Mouse (Mus musculus) left cerebral cortex, postnatal 4 days (tissue): ENCODE data around the gene Sohlh2. TPM values are rescaled to one million over a fixed set of nuclear protein-coding genes. Genes with fewer than 3 reads are reported as not detected.
A peak's percentile ranks its signal among the peaks of the same experiment; 100 is the strongest.

Experiments used
- DNase-seq: peaks from one replicate; pipeline ENCODE4 v3.0.0-alpha.2; 2022
- intact Hi-C: fragments of 180-260 bp; cut with DNase I; formaldehyde crosslinking; loops from one replicate; pipeline ENCODE4 v1.15.1; 2025
- total RNA-seq, 2 experiments: library from RNA; stranded (reverse); gene quantifications; 2 replicates each; pipeline ENCODE4 v1.2.3; 2021

Sohlh2 gene
- not detected for total RNA-seq

DNA sequence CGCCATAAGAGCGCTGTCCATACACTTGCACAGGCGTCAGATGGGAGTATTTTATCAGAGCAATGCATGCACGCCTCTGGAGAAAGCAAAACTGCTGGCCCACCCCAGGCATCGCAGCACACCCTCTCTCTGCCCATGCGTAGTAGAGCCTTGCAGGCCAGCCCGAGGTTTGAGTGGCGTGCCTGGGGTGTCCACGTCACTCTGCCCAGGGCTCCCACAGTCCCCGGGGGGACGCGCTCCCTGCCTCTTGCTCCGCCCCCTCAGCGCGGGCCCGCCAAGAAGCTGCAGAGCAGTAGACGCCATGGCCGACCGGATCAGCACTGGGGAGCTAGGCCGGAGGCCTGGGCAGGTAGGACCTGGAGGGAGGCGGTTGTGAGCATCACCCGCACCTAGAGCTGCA, at the start of gene Sohlh2:
Sohlh2 (plus strand) TSS at position 263 of the 400 bp plus-strand sequence.
- no peak for DNase-seq
- intact Hi-C loops, result no loop called here

- no peak for DNase-seq
- intact Hi-C loops, result no loop called here
Measured at GRCm38 (mm10) chr3:55137039-55137438, 44.8 kb upstream of the Sohlh2 start, which contains the start of gene Ccdc169. Gene Ccdc169, plus strand, starts transcription at chr3:55137339.

GRCm38 (mm10) chr3:55139837-55140236, 42.0 kb upstream of the Sohlh2 start:
- intact Hi-C loops, result no loop called here
- no peak for DNase-seq

- intact Hi-C loops, result no loop called here
- DNase-seq, result no peak
Measured at GRCm38 (mm10) chr3:55141401-55141800, 40.4 kb upstream of the Sohlh2 start.

GRCm38 (mm10) chr3:55144916-55145315, 36.9 kb upstream of the Sohlh2 start:
- intact Hi-C loops, result no loop called here
- no peak for DNase-seq

DNA sequence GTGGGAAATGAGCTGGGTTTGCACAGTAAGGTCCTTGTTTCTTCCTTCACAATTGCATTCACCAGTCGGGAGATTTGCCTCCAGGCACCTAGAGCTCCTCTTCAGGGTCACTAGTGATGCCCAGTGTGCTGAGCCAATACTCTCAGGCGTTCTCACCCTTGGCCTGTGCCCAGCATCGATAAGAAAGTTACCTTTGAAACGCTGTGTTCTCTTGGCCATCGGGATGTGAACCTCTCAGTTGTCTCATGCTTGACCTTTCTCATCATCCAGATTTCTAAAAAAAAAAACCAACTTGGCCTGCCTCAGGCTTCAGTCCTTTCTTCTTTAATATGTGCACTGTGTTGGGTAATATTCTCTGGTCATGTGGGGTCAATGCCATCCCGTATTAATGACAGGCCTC, 35.4 kb upstream of the Sohlh2 start:
- DNase-seq, result no peak
- intact Hi-C loops, result no loop called here

DNA sequence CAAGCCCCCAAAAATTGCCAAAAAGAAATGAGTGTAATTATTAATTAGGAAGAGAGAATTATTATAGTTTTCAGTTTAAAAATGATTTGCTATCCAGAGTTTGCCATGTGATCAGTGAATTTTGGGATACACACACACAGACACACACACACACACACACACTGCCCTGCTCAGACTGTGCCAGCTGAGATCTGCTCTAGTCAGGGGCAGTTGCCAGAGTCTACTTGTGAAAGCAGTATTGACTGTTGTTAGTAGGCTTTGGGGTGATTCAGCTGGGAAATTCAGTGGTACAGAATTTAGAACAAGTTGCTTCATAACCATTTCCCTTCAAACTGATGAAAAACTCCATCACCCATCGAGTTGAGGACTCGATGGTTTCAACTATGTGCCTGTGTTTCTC, 34.7 kb upstream of the Sohlh2 start:
- DNase-seq, result no peak
- intact Hi-C loops, result no loop called here

- intact Hi-C loops, result no loop called here
Measured at GRCm38 (mm10) chr3:55148091-55148490, 33.7 kb upstream of the Sohlh2 start.

GRCm38 (mm10) chr3:55151656-55152433, 30.0 kb upstream of the Sohlh2 start:
- intact Hi-C loops, result loop anchor here (1.0 to 10.0 kb wide), 4 partner anchors 72 to 335 kb away; partner anchors contain the start of gene Dclk1
- DNase-seq, result peak; percentile 69

More at GRCm38 (mm10) chr3:55148091-55148490, 33.7 kb upstream of the Sohlh2 start:
- no peak for DNase-seq

DNA sequence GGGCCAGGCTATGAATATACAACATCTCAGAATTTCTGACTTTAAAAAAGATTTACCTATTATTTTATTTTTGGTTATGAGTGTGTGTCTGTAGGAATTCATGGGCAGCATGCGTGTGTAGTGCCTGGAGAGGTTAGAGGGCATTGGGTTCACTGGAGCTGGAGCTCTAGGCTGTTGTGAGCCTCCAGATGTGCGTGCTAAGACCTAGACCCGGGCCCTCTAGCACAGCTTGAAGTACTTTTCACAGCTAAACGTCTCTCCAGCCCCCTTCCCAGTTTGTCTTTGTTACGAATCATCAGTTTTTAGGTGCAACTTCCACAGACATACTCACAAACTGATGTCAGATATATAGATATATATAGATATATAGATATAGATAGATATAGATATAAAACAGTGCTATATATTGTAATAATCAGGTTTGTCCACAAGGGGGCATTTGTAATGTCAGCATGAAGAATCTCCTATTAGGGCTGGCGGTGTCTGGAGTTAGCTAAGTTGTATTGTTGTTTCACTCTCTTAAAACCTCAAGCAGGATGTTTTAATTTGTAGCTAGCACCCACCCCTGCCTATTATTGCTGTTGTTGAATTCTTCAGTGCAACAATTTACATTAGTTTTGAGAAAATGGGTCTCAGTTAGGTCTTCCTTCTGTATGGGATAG, 29.0 kb upstream of the Sohlh2 start:
- DNase-seq, result no peak
- intact Hi-C loops, result loop anchor here (1.0 to 10.0 kb wide), 4 partner anchors 73 to 336 kb away; partner anchors contain the start of gene Dclk1

GRCm38 (mm10) chr3:55154163-55154562, 27.7 kb upstream of the Sohlh2 start:
- intact Hi-C loops, result loop anchor here (5.0 to 10.0 kb wide), 3 partner anchors 91 to 337 kb away; partner anchors contain the start of gene Dclk1
- no peak for DNase-seq

DNA sequence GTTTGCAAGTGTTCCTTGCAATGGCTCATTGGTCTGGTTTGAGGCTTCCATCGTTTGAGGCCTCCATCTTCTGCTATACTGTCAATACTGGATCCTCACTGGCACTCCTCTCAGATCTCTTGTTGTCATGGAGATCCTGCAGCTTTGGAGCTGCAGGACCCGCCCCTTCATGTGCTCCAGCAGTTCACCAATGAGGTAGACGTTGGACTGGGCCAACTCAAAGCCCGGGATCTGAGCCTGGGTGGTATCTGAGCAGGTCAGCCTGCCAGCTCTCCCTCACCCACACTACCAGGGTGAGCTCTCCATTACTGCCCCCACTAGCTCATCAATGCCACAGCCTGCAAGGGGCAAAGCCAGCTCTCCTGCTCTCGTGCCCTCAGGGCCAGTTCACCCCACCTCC, 24.4 kb upstream of the Sohlh2 start:
- DNase-seq, result peak; percentile 38
- intact Hi-C loops, result loop anchor here (10.0 kb wide), 1 partner anchor 87 kb away; the partner anchor contains the start of gene Dclk1

- DNase-seq, result no peak
- intact Hi-C loops, result no loop called here
Measured at GRCm38 (mm10) chr3:55161144-55161543, 20.7 kb upstream of the Sohlh2 start.

GRCm38 (mm10) chr3:55163510-55163909, 18.3 kb upstream of the Sohlh2 start:
- intact Hi-C loops, result no loop called here
- no peak for DNase-seq

DNA sequence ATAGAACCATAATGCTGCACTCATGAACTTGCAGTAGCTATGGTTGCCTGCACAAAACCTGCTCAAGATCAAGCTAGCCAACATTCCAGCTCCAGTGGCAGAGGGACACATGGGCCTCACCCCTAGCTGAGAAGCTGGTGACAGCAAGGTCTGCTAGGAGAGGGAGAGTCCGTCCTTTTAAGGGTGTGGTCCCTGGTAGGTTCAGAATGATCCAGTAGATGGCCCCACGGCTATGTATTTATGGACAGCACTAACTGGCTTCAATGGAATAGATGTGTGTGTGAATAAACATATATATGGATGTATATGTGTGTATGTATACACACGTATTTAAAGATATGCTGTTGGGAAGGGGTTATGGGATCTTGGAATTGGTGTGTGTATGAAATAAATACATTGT, 9.3 kb upstream of the Sohlh2 start:
- no peak for DNase-seq
- intact Hi-C loops, result no loop called here

GRCm38 (mm10) chr3:55177271-55177670, 4.6 kb upstream of the Sohlh2 start:
- intact Hi-C loops, result no loop called here
- DNase-seq, result no peak

GRCm38 (mm10) chr3:55191668-55192067, 9.8 kb downstream of the Sohlh2 start:
- intact Hi-C loops, result no loop called here
- DNase-seq, result no peak

DNA sequence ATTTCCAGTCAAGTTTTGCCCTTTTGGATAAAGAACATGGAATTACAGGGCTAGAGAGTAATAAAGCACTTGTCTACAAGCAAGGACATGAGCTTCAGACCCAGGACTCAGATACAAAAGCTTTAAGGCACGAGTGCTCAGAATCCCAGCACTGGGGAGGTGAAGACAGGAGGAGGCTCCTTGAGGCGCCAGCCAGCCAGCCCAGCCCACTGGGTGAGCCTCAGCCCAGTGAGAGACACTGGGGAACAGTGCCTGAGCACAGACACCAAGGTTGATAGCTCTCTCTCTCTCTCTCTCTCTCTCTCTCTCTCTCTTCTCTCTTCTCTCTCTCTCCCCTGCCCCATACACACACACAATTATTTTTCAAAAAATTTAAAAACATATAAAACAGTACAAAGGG, 11.5 kb downstream of the Sohlh2 start:
- DNase-seq, result no peak
- intact Hi-C loops, result no loop called here

GRCm38 (mm10) chr3:55194792-55195191, 13.0 kb downstream of the Sohlh2 start:
- intact Hi-C loops, result no loop called here
- DNase-seq, result no peak

DNA sequence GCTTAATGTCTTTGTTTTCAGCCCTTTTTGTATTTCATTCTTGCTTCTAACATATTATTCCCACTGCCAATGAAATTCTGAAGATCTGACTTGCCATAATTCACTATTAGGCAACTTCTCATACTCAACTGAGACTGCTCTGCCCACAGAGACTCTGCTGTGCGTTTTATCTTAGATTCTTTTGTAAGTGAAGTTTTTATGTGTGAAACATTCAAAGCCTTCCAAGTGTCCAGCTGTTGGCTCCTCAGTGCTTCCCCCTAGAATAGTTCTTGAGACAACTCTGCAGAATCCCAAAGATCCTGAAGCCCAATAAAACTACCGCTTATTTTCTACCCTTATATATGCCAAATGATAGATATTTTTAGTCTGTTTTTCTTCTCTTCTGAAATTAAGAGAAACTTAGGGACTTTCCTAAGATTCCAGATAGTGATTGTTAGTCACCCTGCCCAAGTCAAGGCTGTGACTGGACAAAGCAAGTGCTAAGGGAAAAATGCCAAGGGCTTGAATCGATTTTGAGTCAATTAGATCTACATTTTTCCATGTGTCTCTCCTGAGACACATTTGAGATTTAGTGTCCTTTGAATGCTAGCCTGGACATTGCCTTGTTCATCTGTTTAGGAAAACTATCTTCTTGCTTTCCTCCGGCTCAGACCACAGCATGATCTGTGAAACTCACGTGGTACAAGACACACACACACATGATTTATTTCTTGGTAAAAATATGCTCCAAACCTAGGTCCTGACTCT, 13.9 kb downstream of the Sohlh2 start:
- no peak for DNase-seq
- intact Hi-C loops, result no loop called here

DNA sequence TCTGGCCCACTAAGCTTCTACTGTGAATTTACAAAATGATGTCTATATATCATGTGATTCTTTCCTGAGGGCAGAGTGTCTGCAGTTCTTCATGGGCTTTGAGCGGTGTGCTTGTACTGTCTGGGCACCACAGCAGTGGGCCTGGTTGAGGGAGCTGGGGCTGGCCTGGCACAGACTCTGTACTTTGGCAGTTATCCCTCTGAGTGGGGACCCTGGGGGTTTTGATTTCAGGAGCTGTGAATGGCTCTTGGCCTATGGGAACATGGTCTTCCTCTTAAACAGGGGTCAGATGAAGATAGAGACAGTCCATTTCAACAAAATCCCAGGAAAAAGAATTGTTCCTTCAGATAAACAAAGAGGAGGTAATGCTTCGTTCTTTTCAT, 14.5 kb downstream of the Sohlh2 start:
- intact Hi-C loops, result no loop called here
- peak; percentile 58 for DNase-seq
